Comparison of ENCODE assay signal across 12 mouse cellular contexts in the genomic region with DNA sequence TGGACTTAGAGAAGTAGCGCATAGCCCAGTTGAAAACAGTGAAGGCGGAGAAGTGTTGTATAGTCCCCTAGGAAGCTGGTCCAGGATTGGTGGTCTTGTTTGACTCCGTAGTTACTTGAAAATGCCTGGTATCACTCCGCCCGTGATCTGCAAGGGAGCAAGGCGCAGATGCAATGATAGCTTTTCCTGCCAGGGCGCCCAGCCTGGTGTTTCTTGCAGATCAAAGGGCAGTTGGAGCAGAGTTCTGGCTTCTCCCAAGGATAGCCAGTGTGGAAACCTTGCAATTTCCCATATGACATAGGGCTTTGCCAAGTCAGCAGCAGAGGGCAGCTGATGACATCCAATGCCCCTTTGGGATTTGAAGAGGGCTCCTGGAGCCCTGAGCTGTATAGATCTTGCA. TPM values are rescaled to one million over a fixed set of nuclear protein-coding genes. Genes with fewer than 3 reads are reported as not detected.
DNase-seq lines count a peak whose midpoint lies in the region; ATAC-seq and TF ChIP-seq lines count a peak whose summit lies in the region.
"Had no signal": no experiment of that assay in that cellular context is flagged by ENCODE, and none has a peak within 500 bp of the region (broad histone marks: within the 10 kb centered on the region; RNA-seq: fewer than 3 reads in every experiment).

No protein-coding gene starts in this region.

- no peak overlapping the region for H3K4me3 ChIP-seq in forebrain, postnatal 0 days (ENCODE audit: low read depth, low read length)
- H3K4me3 ChIP-seq in forebrain, embryonic 13.5 days: no peak overlapping the region
- peak overlapping the region; percentile 43; the same call in 1 of the 2 replicates for H3K4me3 ChIP-seq in kidney, embryonic 14.5 days (ENCODE audit: low read length)
- H3K4me3 ChIP-seq in intestine, embryonic 16.5 days (ENCODE audit: low read length): peak overlapping the region; percentile 50; the same call in 1 of the 2 replicates
- no peak overlapping the region for H3K4me3 ChIP-seq in midbrain, embryonic 11.5 days (ENCODE audit: low read depth, low read length)

- H3K4me2 ChIP-seq in forebrain, postnatal 0 days (ENCODE audit: low read depth): 0 out of 2 replicates have a peak overlapping the region, but pooled peaks have one; percentile 89
- no peak overlapping the region for H3K4me2 ChIP-seq in forebrain, embryonic 13.5 days
- H3K4me2 ChIP-seq in kidney, embryonic 14.5 days (replicated peaks; ENCODE audit: low read depth, low read length): peak overlapping the region; percentile 89; the same call in 1 of the 2 replicates
- H3K4me2 ChIP-seq in intestine, embryonic 16.5 days (ENCODE audit: low read depth, low read length): 0 out of 2 replicates have a peak overlapping the region, but pooled peaks have one; percentile 72
- no peak overlapping the region for H3K4me2 ChIP-seq in midbrain, embryonic 11.5 days

- H3K27ac ChIP-seq in forebrain, postnatal 0 days (ENCODE audit: low read depth, low read length): no peak overlapping the region
- H3K27ac ChIP-seq in forebrain, embryonic 13.5 days: no peak overlapping the region
- no peak overlapping the region for H3K27ac ChIP-seq in kidney, embryonic 14.5 days (ENCODE audit: low read depth, low read length)
- no peak overlapping the region for H3K27ac ChIP-seq in intestine, embryonic 16.5 days (ENCODE audit: low read length)
- no peak overlapping the region for H3K27ac ChIP-seq in midbrain, embryonic 11.5 days (ENCODE audit: low read depth, low read length)

- H3K27me3 ChIP-seq in forebrain, postnatal 0 days (ENCODE audit: insufficient read depth, low read length): peaks cover 21% of the 10 kb centered on the region
- peaks cover 54% of the 10 kb centered on the region for H3K27me3 ChIP-seq in forebrain, embryonic 13.5 days
- H3K27me3 ChIP-seq in kidney, embryonic 14.5 days (ENCODE audit: control insufficient read depth, insufficient read depth, low read length): peaks cover 34% of the 10 kb centered on the region
- H3K27me3 ChIP-seq in intestine, embryonic 16.5 days (replicated peaks; ENCODE audit: control insufficient read depth, insufficient read depth, low read length): peaks cover 31% of the 10 kb centered on the region
- peaks cover 33% of the 10 kb centered on the region for H3K27me3 ChIP-seq in midbrain, embryonic 11.5 days (ENCODE audit: control insufficient read depth, insufficient read depth, low read length)

- no peaks in the 10 kb centered on the region for H3K9me3 ChIP-seq in forebrain, postnatal 0 days (ENCODE audit: low read length)
- H3K9me3 ChIP-seq in forebrain, embryonic 13.5 days (replicated peaks): no peaks in the 10 kb centered on the region
- H3K9me3 ChIP-seq in kidney, embryonic 14.5 days (ENCODE audit: control insufficient read depth, low read length): no peaks in the 10 kb centered on the region
- no peaks in the 10 kb centered on the region for H3K9me3 ChIP-seq in intestine, embryonic 16.5 days (ENCODE audit: control insufficient read depth, low read length)
- H3K9me3 ChIP-seq in midbrain, embryonic 11.5 days (ENCODE audit: control insufficient read depth, low read length): no peaks in the 10 kb centered on the region

- no peaks in the 10 kb centered on the region for H3K4me1 ChIP-seq in forebrain, postnatal 0 days (ENCODE audit: insufficient read depth)
- H3K4me1 ChIP-seq in forebrain, embryonic 13.5 days: peaks cover 11% of the 10 kb centered on the region
- peaks cover 7% of the 10 kb centered on the region; the same call in 1 of the 2 replicates for H3K4me1 ChIP-seq in kidney, embryonic 14.5 days (ENCODE audit: control insufficient read depth, insufficient read depth, low read length)
- 0 out of 2 replicates have a peak, but pooled peaks cover 4% of the 10 kb centered on the region for H3K4me1 ChIP-seq in intestine, embryonic 16.5 days (ENCODE audit: control insufficient read depth, insufficient read depth, low read length)
- peaks cover 5% of the 10 kb centered on the region; the same call in 1 of the 2 replicates for H3K4me1 ChIP-seq in midbrain, embryonic 11.5 days (ENCODE audit: control insufficient read depth, insufficient read depth, low read length)

- no peak overlapping the region for H3K9ac ChIP-seq in forebrain, postnatal 0 days
- H3K9ac ChIP-seq in forebrain, embryonic 13.5 days: no peak overlapping the region
- H3K9ac ChIP-seq in kidney, embryonic 14.5 days (ENCODE audit: low read depth, low read length): no peak overlapping the region
- H3K9ac ChIP-seq in intestine, embryonic 16.5 days (ENCODE audit: low read depth, low read length): no peak overlapping the region
- H3K9ac ChIP-seq in midbrain, embryonic 11.5 days (ENCODE audit: low read length): no peak overlapping the region

- 82% methylated on average over 7 of the region's 7 CpGs for WGBS in forebrain, postnatal 0 days
- WGBS in forebrain, embryonic 13.5 days: 81% methylated on average over 7 of the region's 7 CpGs
- WGBS in kidney, embryonic 14.5 days: 70% methylated on average over 7 of the region's 7 CpGs
- WGBS in intestine, embryonic 16.5 days: 73% methylated on average over 7 of the region's 7 CpGs
- 81% methylated on average over 7 of the region's 7 CpGs for WGBS in midbrain, embryonic 11.5 days

- no peak for DNase-seq in forebrain, postnatal 0 days
- DNase-seq in kidney, postnatal 25 days: no peak
- peak; percentile 84 for DNase-seq in adipocyte (ENCODE audit: low spot score)
- no peak for DNase-seq in midbrain, embryonic 11.5 days (ENCODE audit: low spot score, missing footprints)
- DNase-seq in right cerebral cortex, adult 18-20 months: no peak
- DNase-seq: cerebellum, adult 11-12 months; heart, adult 18-20 months; layer of hippocampus, adult 9-11 months; lung, adult 18-20 months had no signal

- TF ChIP-seq CTCF in forebrain, postnatal 0 days (IDR thresholded peaks at IDR 0.05; ENCODE audit: low read depth): no peak

- H3K36me3 ChIP-seq in forebrain, postnatal 0 days (ENCODE audit: insufficient read depth): no peaks in the 10 kb centered on the region
- no peaks in the 10 kb centered on the region for H3K36me3 ChIP-seq in forebrain, embryonic 13.5 days (ENCODE audit: poor library complexity, severe bottlenecking)
- H3K36me3 ChIP-seq in kidney, embryonic 14.5 days (ENCODE audit: control insufficient read depth, insufficient read depth, low read length): no peaks in the 10 kb centered on the region
- no peaks in the 10 kb centered on the region for H3K36me3 ChIP-seq in intestine, embryonic 16.5 days (ENCODE audit: control insufficient read depth, insufficient read depth, low read length)
- no peaks in the 10 kb centered on the region for H3K36me3 ChIP-seq in midbrain, embryonic 11.5 days (ENCODE audit: control insufficient read depth, insufficient read depth, low read length)

- no peak for ATAC-seq in forebrain, postnatal 0 days
- no peak for ATAC-seq in forebrain, embryonic 13.5 days
- no peak for ATAC-seq in kidney, embryonic 14.5 days (ENCODE audit: low FRiP score, low TSS enrichment)
- ATAC-seq in intestine, embryonic 16.5 days: no peak
- no peak for ATAC-seq in midbrain, embryonic 11.5 days (ENCODE audit: low FRiP score)

RNA-seq across cellular contexts. Expression of a gene that starts 1.5 kb away (rescaled TPM):
- total RNA-seq in forebrain, postnatal 0 days (2014; rRNA removed): 6.2 TPM in 2 replicates
- 2.0 and 2.5 TPM in 2 replicates for polyA plus RNA-seq in forebrain, postnatal 0 days (2015; fragmentation: Nextera tagmentation; extraction: Ambion mirVana)
- polyA plus RNA-seq in forebrain, embryonic 13.5 days (2015; fragmentation: Nextera tagmentation; extraction: Ambion mirVana): 2.3 and 2.4 TPM in 2 replicates
- 16.3 and 21.8 TPM in 2 replicates for polyA plus RNA-seq in kidney, embryonic 14.5 days (2014; fragmentation: Nextera tagmentation; extraction: Ambion mirVana)
- polyA plus RNA-seq in intestine, embryonic 16.5 days (2015; fragmentation: Nextera tagmentation; extraction: Ambion mirVana): 12.7 and 15.1 TPM in 2 replicates
- polyA plus RNA-seq in midbrain, embryonic 11.5 days (2014; fragmentation: Nextera tagmentation; extraction: Ambion mirVana): 2.9 TPM in 2 replicates

Comparison
In these comparisons a context has a peak if more than half of its experiments do, and no peak if none do; other contexts are left out.
1. H3K4me2 ChIP-seq: peak in forebrain, postnatal 0 days (single experiment), kidney, embryonic 14.5 days (single experiment) and intestine, embryonic 16.5 days (single experiment); none in forebrain, embryonic 13.5 days (single experiment) and midbrain, embryonic 11.5 days (single experiment).
2. H3K4me3 ChIP-seq: peak in kidney, embryonic 14.5 days (single experiment) and intestine, embryonic 16.5 days (single experiment); none in forebrain, postnatal 0 days (single experiment), forebrain, embryonic 13.5 days (single experiment) and midbrain, embryonic 11.5 days (single experiment).